Mouse (Mus musculus): ENCODE measurements around the gene Ccdc78. TPM values are rescaled to one million over a fixed set of nuclear protein-coding genes. Genes with fewer than 3 reads are reported as not detected.

The Ccdc78 gene
- total and polyA plus RNA-seq, 3 experiments, result 0.08 to 0.85 TPM; not detected in 1

- H3K27me3 ChIP-seq (ENCODE audit: control insufficient read depth in 1 of 2, insufficient read depth in 2 of 2, low read length in 2 of 2), result no peaks in the 10 kb centered on the region
- no peaks in the 10 kb centered on the region for H3K9me3 ChIP-seq (replicated peaks; ENCODE audit: insufficient read depth, low read length)
- DNase-seq (ENCODE audit: low read depth, low spot score), result peak; percentile 99
- peaks cover 0 to 13% of the 10 kb centered on the region in 2 experiments; a peak in 2 of 4 replicates for H3K36me3 ChIP-seq (ENCODE audit: control insufficient read depth in 1 of 2, insufficient read depth in 2 of 2, low read length in 2 of 2)
- H3K4me1 ChIP-seq (ENCODE audit: control insufficient read depth in 1 of 2, insufficient read depth in 2 of 2, low read length in 2 of 2), result peaks cover 2 to 37% of the 10 kb centered on the region in 2 experiments; a peak in 3 of 4 replicates
- H3K4me3 ChIP-seq (ENCODE audit: control insufficient read depth in 1 of 2, insufficient read depth in 1 of 2, low read depth in 2 of 2, low read length in 2 of 2), result peak overlapping the region; percentile 80 to 87
- peaks cover 52% of the 10 kb centered on the region for H3K79me2 ChIP-seq (ENCODE audit: control insufficient read depth, insufficient read depth, low read length, poor library complexity)
- H3K9ac ChIP-seq (ENCODE audit: control insufficient read depth, low read depth, low read length, poor library complexity, severe bottlenecking), result peak overlapping the region; percentile 95
- peak overlapping the region; percentile 82 for H3K27ac ChIP-seq (ENCODE audit: control insufficient read depth, low read depth, low read length)
- TF ChIP-seq GATA1 (IDR thresholded peaks at IDR 0.05; ENCODE audit: low read depth, low read length), result no peak
- 0 out of 6 replicates have a peak, but pooled peaks of 1 of the 3 experiments have one; percentile 8 for TF ChIP-seq CTCF (IDR thresholded peaks at IDR 0.05 in 2 of 3, conservative IDR thresholded peaks at IDR 0.05 in 1 of 3; ENCODE audit: control insufficient read depth in 1 of 3, insufficient read depth in 1 of 3, low read depth in 2 of 3, low read length in 3 of 3, poor library complexity in 1 of 3, severe bottlenecking in 1 of 3)
- peak; percentile 25; the same call in 1 of the 2 replicates for TF ChIP-seq MAZ (IDR thresholded peaks at IDR 0.05; ENCODE audit: low read depth, low read length)
- peak; percentile 73 to 86 for TF ChIP-seq POLR2A (IDR thresholded peaks at IDR 0.05; ENCODE audit: control insufficient read depth in 1 of 2, insufficient read depth in 1 of 2, low read depth in 1 of 2, low read length in 2 of 2, poor library complexity in 1 of 2)
- no peak for TF ChIP-seq CHD1 (IDR thresholded peaks at IDR 0.05; ENCODE audit: low read depth, low read length)
- TF ChIP-seq KAT2A (conservative IDR thresholded peaks at IDR 0.05; ENCODE audit: low read depth, low read length), result no peak; the same call in 1 of the 2 replicates
- peak; percentile 97 for TF ChIP-seq USF1 (IDR thresholded peaks at IDR 0.05; ENCODE audit: low read depth, low read length)
- peak; percentile 93 for TF ChIP-seq POLR2AphosphoS2 (IDR thresholded peaks at IDR 0.05; ENCODE audit: low read length)
- TF ChIP-seq MEF2A (IDR thresholded peaks at IDR 0.05; ENCODE audit: extremely low read depth, insufficient replicate concordance, low read depth, low read length, poor library complexity, severe bottlenecking), result no peak
- peak; percentile 41; the same call in 1 of the 2 replicates for TF ChIP-seq ETS1 (IDR thresholded peaks at IDR 0.05; ENCODE audit: low read depth, low read length)
- no peak for TF ChIP-seq TBP (IDR thresholded peaks at IDR 0.05; ENCODE audit: low read depth, low read length)
- TF ChIP-seq ZC3H11A (IDR thresholded peaks at IDR 0.05; ENCODE audit: low read depth, low read length), result no peak
- TF ChIP-seq HCFC1 (IDR thresholded peaks at IDR 0.05; ENCODE audit: low read depth, low read length), result peak; percentile 84
- TF ChIP-seq GABPA (IDR thresholded peaks at IDR 0.05; ENCODE audit: low read depth, low read length), result no peak
- no peak for TF ChIP-seq JUND (IDR thresholded peaks at IDR 0.05; ENCODE audit: low read depth, low read length)
- no peak for TF ChIP-seq ZNF384 (IDR thresholded peaks at IDR 0.05; ENCODE audit: low read depth, low read length)
- TF ChIP-seq MAFK (IDR thresholded peaks at IDR 0.05; ENCODE audit: borderline replicate concordance, low read depth, low read length), result no peak
- no peak for TF ChIP-seq E2F4 (IDR thresholded peaks at IDR 0.05; ENCODE audit: borderline replicate concordance, low read depth, low read length)
- TF ChIP-seq RCOR1 (IDR thresholded peaks at IDR 0.05; ENCODE audit: low read depth, low read length), result no peak
- TF ChIP-seq ZMIZ1 (IDR thresholded peaks at IDR 0.05; ENCODE audit: low read depth, low read length), result peak; percentile 84
- no peak; the same call in 1 of the 2 replicates for TF ChIP-seq CHD2 (IDR thresholded peaks at IDR 0.05; ENCODE audit: low read length)
- peak; percentile 42; the same call in 1 of the 2 replicates for TF ChIP-seq MYC (IDR thresholded peaks at IDR 0.05; ENCODE audit: low read depth, low read length)
- TF ChIP-seq SMC3 (IDR thresholded peaks at IDR 0.05; ENCODE audit: low read depth, low read length), result no peak
- TF ChIP-seq MXI1 (IDR thresholded peaks at IDR 0.05; ENCODE audit: low read depth, low read length), result peak; percentile 89
- TF ChIP-seq SIN3A (IDR thresholded peaks at IDR 0.05; ENCODE audit: low read length), result peak; percentile 78; the same call in 1 of the 2 replicates
- no peak for TF ChIP-seq TAL1 (IDR thresholded peaks at IDR 0.05; ENCODE audit: low read length)
- peak; percentile 87 for TF ChIP-seq MAX (IDR thresholded peaks at IDR 0.05; ENCODE audit: low read length)
- TF ChIP-seq UBTF (IDR thresholded peaks at IDR 0.05; ENCODE audit: borderline replicate concordance, insufficient read depth, low read depth, low read length), result 0 out of 2 replicates have a peak, but pooled peaks have one; percentile 36
- peak; percentile 93 for TF ChIP-seq NELFE (IDR thresholded peaks at IDR 0.05; ENCODE audit: low read depth, low read length)
- TF ChIP-seq USF2 (IDR thresholded peaks at IDR 0.05; ENCODE audit: borderline replicate concordance in 1 of 2, insufficient read depth in 1 of 2, low read depth in 1 of 2, low read length in 2 of 2), result peak in 1 of 2 experiments; percentile 83; a peak in 2 of 4 replicates
- peak; percentile 95 for TF ChIP-seq BHLHE40 (IDR thresholded peaks at IDR 0.05; ENCODE audit: borderline replicate concordance, low read depth, low read length)
- TF ChIP-seq ELF1 (IDR thresholded peaks at IDR 0.05; ENCODE audit: low read depth, low read length), result peak; percentile 89
- no peak for TF ChIP-seq RAD21 (IDR thresholded peaks at IDR 0.05; ENCODE audit: low read depth, low read length)
- TF ChIP-seq EP300 (IDR thresholded peaks at IDR 0.05; ENCODE audit: low read depth in 1 of 2, low read length in 2 of 2), result no peak
- TF ChIP-seq ZKSCAN1 (IDR thresholded peaks at IDR 0.05; ENCODE audit: low read depth, low read length), result no peak
Measured at GRCm38 (mm10) chr17:25832436-25833290, 46.3 kb downstream of the Ccdc78 start.

Data from MEL (cell line).